Mouse (Mus musculus) liver, adult 2 months (tissue): Measurements from ENCODE around the gene Adamts7.

Source experiments
- CTCF ChIP-seq: fragments of 200-500 bp; IDR thresholded peaks from 2 replicates; pipeline ENCODE4 v1.5.1; 2011; ENCODE audit warnings: low read depth, low read length, control low read depth
- POLR2A ChIP-seq: fragments of 200-500 bp; IDR thresholded peaks from 2 replicates; pipeline ENCODE4 v1.6.1; 2011; ENCODE audit warnings: low read length, control low read depth; ENCODE audit not compliant: insufficient read depth; ENCODE audit errors: extremely low read depth

DNA sequence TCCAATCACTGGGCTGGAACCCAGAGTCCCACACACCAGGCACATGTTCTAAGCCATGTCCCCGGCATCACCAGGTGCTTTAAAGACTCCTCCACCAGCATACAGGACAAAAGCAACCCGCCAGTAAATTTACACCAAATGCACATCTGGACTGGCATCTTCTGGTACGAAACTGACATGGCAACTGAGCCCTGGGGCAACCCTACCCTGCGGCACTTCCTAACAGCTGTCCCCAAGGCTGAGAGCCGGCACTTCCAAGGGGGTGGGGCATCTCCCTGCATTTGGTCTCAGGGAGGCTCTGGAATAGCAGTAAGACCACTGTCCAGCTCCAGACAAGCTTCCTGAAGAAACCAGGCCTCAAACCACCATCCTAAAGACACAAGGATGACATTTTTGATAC lies 40.4 kb downstream of the Adamts7 start:
- no peak for TF ChIP-seq CTCF
- TF ChIP-seq POLR2A = no peak
